Mouse (Mus musculus) neural tube, embryonic 14.5 days (tissue): ENCODE data around the gene Hpca. TPM values are rescaled to one million over a fixed set of nuclear protein-coding genes. Genes with fewer than 3 reads are reported as not detected.

Experiments used
- polyA plus RNA-seq: library from polyadenylated mRNA; unstranded; fragments of >200 nt; fragmentation: Nextera tagmentation; extraction: Ambion mirVana; gene quantifications from 2 replicates; pipeline ENCODE4 v1.2.1, GENCODE M21; 2014

Gene Hpca
- polyA plus RNA-seq, 1 experiment from 2014 or later, result 56.4 TPM

Other genes starting within 250 kb of the Hpca start
- 28.8 and 31.1 TPM in 2 replicates for gene Trim62, start 238.5 kb downstream of the Hpca start, polyA plus RNA-seq
- gene Azin2, start 159.6 kb downstream of the Hpca start, polyA plus RNA-seq, result 19.5 and 19.9 TPM in 2 replicates
- gene Ak2, start 130.1 kb downstream of the Hpca start, polyA plus RNA-seq, result 57.1 and 60.0 TPM in 2 replicates
- 36.3 and 37.3 TPM in 2 replicates for gene Rnf19b, start 63.8 kb downstream of the Hpca start, polyA plus RNA-seq
- 0.32 TPM in 1 of 2 replicates, not detected in the other for gene Tmem54, start 16.5 kb downstream of the Hpca start, polyA plus RNA-seq
- 27.4 and 32.4 TPM in 2 replicates for gene Fndc5, start 15.0 kb upstream of the Hpca start, polyA plus RNA-seq
- 18.3 and 19.8 TPM in 2 replicates for gene S100pbp, start 67.7 kb upstream of the Hpca start, polyA plus RNA-seq
- gene Yars, start 67.7 kb upstream of the Hpca start, polyA plus RNA-seq, result 130 and 134 TPM in 2 replicates
- gene C77080, start 139.4 kb upstream of the Hpca start, polyA plus RNA-seq, result 4.5 and 6.2 TPM in 2 replicates
- gene Sync, start 165.6 kb upstream of the Hpca start, polyA plus RNA-seq, result 1.6 and 3.5 TPM in 2 replicates
- gene Rbbp4, start 213.3 kb upstream of the Hpca start, polyA plus RNA-seq, result 231 and 265 TPM in 2 replicates
- gene Zbtb8os, start 213.7 kb upstream of the Hpca start, polyA plus RNA-seq, result 19.5 and 21.7 TPM in 2 replicates